Mouse (Mus musculus): ENCODE data around the gene Dbf4. TPM values are rescaled to one million over a fixed set of nuclear protein-coding genes. Genes with fewer than 3 reads are reported as not detected.
A peak's percentile ranks its signal among the peaks of the same experiment; 100 is the strongest.

The Dbf4 gene
- 10 to 100 TPM in 2 of 4 experiments, 1 to 10 TPM in 2; 5.7 to 13.6 (median 8.5) TPM for total RNA-seq (2022)

- DNase-seq, result peak; percentile 87
Observed at GRCm38 (mm10) chr5:8422157-8422931, at the start of gene Dbf4, which contains the start of gene Slc25a40. Dbf4 (minus strand) TSS chr5:8422716. Slc25a40 (plus strand) TSS chr5:8422850.

GRCm38 (mm10) chr5:8456561-8456960 is 34.0 kb upstream of the Dbf4 start:
- no peak for DNase-seq

DNA sequence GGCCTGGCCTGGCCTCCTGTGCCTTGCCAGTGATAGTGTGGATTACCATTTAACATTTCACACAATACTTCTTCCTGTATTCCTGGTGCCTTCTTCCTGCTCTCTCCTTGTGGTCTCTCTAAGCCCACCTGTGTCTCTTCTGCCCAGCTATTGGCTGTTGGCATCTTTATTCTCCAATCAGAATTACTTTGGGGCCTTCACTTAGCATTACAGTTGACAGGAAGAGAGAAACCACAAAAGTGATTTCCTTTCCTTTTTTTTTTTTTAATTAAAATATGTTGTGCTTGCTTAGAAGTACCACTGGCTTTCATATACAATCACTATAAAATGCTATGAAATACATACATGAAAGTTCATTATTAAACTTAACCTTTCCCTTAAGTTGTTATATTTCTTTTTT is 33.0 kb upstream of the Dbf4 start:
- DNase-seq, result no peak

DNA sequence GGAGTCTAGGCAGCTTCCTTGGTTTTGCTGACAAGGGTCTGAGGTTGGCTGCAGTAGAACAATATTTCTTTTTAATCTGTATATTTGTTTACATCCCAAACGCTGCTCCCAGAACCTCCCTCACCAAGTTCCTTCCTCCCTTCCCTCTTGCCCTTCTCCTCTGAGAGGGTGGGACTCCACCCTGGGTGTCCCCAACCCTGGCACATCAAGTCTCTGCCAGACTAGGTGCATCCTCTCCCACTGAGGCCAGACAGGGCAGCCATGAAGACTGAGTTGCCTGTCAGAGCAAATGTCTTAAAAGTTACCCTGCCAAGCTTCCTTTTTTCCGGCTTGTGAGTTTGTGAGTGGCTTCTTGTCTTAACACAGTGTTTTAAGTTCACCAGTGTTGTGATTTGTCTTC is 16.6 kb upstream of the Dbf4 start:
- no peak for DNase-seq

DNA sequence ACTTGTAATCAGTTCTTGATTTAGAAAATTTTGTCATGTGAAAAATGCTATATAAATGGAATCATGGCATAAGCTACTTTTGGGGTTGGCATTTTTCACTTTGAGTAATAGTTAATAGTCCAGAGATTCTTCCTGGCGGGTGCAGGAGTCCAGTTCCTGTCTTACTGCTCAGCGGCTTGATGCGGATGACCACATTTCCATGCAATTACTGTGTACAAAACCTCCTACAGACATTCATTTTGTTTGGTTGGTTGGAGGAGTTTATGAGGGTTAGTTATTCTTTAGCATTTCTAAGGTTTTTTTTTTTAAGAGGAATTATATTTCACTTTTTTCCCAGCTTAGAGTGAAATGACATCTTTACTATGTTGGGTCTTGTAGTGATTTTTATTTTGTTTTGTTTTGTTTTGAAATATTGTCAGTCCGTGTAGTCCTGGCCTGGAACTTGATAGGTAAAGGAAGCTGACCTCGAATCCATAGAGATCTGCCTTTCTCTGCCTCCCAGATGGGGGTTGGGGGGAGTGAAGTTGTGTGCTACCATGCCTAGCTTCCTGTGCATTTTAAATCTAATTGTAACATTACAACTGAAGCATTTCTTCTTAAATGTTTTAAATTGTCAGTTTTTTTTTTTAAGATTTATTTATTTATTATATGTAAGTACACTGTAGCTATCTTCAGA is 15.1 kb upstream of the Dbf4 start:
- no peak for DNase-seq

DNA sequence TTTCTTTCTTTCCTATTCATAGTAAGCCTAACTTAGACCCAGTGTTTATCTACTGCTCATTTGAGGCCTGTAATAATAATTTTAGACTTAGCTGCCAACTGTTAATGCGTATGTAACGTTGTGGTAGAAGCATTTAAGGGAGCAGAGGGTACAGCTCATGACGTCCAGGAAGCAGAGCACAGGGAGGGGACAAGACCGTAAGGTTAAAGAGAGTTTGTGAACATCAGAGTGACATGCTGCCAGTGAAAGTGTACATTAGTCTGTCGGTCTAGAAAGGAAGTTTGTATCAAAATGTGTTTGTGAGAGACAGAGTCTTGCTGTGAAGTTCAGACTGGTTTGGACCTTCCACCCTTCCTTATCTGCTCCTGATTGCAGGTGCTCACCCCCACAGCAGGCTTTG is 3.4 kb upstream of the Dbf4 start:
- no peak for DNase-seq

DNA sequence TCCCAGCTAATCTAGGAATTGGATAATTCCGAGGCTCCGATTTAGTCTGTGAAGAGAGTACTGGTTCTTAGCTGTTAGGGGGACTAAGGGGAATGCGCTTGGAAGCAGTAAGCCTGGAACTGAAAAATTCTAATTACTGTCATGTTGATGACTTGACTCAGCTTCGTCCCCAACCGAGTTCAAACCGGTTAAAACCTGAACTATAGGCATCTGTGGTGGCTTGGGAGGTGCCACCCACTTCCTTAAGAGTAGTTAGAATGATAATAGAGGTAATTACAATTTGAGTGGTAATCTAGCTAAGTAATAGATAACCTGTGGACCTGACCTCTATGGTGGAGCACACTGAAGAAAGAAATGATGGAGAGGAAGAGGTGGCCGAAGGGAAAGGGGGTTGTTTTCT is 1.6 kb upstream of the Dbf4 start:
- no peak for DNase-seq

DNA sequence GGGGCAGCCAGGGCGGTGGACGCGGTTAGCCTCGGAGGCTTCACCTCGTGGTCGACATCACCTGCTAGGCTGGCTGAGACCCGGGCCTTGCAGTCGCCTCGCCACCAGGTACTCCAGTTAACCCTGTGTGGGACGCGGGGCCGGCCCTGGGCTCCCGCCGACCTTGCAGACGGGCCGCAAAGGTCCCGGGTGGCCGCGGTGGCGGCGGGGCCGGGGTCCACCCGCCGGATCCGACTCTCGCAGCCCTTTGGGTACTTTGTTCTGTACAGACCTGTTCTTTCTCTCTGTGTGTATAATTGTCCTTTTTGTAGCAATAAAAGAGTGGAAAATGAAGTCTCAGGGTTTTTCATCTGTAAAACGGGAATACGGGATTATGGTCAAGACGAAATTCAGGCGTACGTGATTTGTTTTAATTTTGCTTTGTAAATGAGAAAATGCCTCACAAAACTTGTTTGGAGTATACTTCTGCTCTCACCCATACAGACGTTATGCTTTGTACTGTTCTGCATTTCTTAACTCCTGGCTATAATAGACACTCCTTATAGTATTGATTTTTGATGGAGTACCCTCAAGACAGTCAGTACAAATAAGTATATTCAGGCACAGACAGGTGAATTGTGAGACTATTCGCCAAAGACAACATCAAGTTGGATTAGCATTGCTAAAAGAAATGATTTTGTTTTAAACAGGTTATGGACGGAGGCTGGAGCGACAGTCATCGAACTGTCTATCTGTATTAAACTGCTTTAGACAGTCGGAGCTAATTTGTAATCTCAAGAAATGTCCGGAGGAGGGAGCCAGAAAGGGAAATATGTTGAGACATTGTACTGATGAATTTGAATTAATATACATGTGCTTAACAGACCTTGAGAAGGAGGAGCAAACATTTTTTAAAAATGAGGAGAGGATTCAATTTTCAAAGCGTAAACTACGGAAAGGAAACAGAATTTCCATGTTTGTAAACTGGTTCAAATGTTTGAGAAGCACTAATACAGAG is 714 bp upstream of the Dbf4 start:
- DNase-seq, result no peak

GRCm38 (mm10) chr5:8421424-8421823 is 1.1 kb downstream of the Dbf4 start:
- DNase-seq, result no peak

DNA sequence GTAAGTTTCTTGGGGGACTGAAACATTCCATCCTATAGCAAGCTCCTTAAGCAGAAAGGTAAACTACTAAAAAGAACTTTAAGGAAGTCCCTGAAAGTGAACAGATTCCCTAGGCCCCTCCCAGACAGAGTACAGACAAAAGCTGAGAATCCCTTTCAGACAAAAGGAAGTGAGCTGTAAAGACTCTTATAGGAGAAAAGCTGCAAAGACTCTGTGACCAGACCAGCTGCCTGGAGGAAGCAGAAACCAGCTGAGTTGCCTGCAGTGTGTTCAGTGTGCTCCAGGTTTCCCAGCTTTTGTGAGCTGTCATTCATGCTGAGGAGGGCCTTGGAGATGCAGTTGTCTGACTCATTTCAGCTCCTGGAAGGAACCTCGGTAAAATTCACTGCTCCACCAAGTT is 5.1 kb downstream of the Dbf4 start:
- DNase-seq, result no peak

- no peak for DNase-seq
Observed at GRCm38 (mm10) chr5:8416683-8417413, 5.7 kb downstream of the Dbf4 start.

- DNase-seq, result no peak
Observed at GRCm38 (mm10) chr5:8408746-8409145, 13.8 kb downstream of the Dbf4 start.

- DNase-seq, result no peak
Observed at GRCm38 (mm10) chr5:8397587-8398249, 24.8 kb downstream of the Dbf4 start.

DNA sequence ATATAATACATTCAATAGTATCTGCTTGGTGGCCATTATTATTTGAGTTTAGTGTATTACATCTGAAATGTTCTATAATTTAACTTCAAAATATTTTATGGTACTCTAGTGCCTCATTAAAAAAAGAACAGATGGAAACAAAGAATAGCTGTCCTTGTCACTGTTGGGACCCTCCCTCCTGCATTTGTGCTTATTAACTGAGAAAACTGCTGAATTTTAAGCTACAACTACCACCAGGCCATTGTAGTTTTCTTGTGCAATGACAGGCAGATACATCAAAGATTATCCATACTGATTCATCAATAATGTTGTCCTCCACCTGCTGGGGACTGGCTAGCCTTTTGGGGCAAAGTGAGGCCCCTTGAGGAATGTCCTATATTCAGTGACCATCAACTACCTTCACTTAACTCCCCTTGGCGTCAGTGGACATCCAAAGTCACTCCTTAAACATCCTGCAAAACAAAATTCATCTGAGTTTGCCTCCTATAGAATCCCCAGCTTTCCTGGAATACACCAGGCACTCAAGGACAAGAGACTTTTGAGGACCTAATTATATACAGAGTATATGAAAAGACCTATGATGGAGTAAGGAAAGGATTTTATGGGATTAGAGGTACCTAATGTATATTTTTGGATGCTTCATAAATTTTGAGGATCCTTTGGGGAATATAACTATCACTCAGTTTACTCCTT is 28.5 kb downstream of the Dbf4 start:
- DNase-seq, result no peak

- DNase-seq, result no peak
Observed at GRCm38 (mm10) chr5:8374297-8374906, 48.1 kb downstream of the Dbf4 start.

GRCm38 (mm10) chr5:8373415-8373814 is 49.1 kb downstream of the Dbf4 start:
- DNase-seq, result no peak

DNA sequence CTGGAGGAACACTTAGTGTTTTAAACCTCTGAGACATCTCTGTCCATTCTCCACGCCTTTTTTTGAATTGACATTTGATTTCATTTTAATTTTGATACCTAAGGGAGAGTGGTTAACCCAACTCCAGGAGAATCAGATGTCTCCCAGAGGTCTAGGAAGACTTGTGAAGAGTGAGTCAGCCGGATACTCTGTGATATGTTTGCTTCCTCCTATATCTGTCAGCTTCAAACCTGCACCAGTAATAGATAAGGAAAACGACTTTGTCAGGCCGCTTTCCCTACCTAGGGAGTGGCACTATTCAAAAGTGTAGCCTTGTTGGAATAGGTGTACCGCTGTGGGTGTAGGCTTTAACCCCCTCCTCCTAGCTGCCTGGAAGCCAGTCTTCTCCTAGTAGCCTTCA is 53.7 kb downstream of the Dbf4 start:
- DNase-seq, result no peak

DNA sequence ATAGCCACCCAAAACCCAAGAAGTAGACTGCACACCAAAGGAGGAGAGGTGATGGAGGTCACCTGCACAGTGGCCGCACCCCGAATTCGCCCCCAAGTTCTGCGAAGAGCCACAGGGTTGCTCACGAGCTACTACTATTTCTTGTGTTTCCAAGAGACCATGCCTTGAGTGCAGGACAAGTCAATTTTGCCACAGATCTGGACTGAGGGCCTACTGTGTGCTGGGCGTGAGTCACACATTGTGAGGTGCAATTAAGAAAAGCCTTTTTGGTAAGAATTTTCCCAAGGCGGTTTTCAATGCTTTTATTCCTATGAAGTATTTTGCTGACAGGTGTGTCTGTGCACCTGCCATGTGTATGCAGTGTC is 54.2 kb downstream of the Dbf4 start:
- no peak for DNase-seq

GRCm38 (mm10) chr5:8367614-8368327 is 54.7 kb downstream of the Dbf4 start, which contains the start of gene Adam22:
Adam22 (minus strand) TSS chr5:8368160.
- DNase-seq, result peak; percentile 57
